Comparison of ENCODE assay signal across 13 mouse cellular contexts in the genomic region with DNA sequence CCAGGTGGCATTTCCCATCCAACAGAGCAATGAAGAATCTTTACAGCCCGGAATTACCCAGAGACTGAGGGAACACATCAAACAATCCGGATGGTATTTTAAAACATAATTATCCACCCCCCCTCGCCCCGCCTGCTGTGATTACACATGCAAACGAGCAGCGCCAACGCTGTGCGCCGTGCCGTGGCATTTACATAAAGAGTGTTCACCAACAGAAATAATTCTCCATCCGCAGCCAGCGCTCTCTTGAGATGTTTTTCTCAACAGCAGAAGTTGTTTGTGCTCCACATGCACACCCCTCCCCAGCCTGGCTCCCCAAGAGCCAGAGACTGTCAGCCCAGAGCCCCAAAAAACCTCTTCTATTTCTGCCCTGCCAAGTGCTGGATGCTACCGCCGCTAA. TPM values are rescaled to one million over a fixed set of nuclear protein-coding genes. Genes with fewer than 3 reads are reported as not detected.
A peak's percentile ranks its signal among the peaks of the same experiment; 100 is the strongest.
DNase-seq lines count a peak whose midpoint lies in the region; ATAC-seq and TF ChIP-seq lines count a peak whose summit lies in the region.
"Had no signal": no experiment of that assay in that cellular context is flagged by ENCODE, and none has a peak within 500 bp of the region (broad histone marks: within the 10 kb centered on the region; RNA-seq: fewer than 3 reads in every experiment).

No protein-coding gene starts in this region.

- TF ChIP-seq EP300 in heart, adult 2 months (IDR thresholded peaks at IDR 0.05; ENCODE audit: insufficient read depth, low read depth, low read length) = no peak

- no peak overlapping the region for H3K27ac ChIP-seq in midbrain, embryonic 11.5 days (ENCODE audit: low read depth, low read length)
- H3K27ac ChIP-seq in midbrain, embryonic 16.5 days (ENCODE audit: low read length) = no peak overlapping the region
- no peak overlapping the region; the same call in 1 of the 2 replicates for H3K27ac ChIP-seq in hindbrain, postnatal 0 days
- no peak overlapping the region for H3K27ac ChIP-seq in heart, adult 2 months
- H3K27ac ChIP-seq: embryonic facial prominence, embryonic 15.5 days had no signal

- no peaks in the 10 kb centered on the region for H3K27me3 ChIP-seq in midbrain, embryonic 11.5 days (ENCODE audit: control insufficient read depth, insufficient read depth, low read length)
- no peaks in the 10 kb centered on the region for H3K27me3 ChIP-seq in midbrain, embryonic 16.5 days (ENCODE audit: control insufficient read depth, insufficient read depth, low read depth, low read length)
- H3K27me3 ChIP-seq in hindbrain, postnatal 0 days (ENCODE audit: insufficient read depth, low read length) = no peaks in the 10 kb centered on the region
- no peaks in the 10 kb centered on the region for H3K27me3 ChIP-seq in heart, adult 2 months (ENCODE audit: control insufficient read depth, insufficient read depth, low read length)
- H3K27me3 ChIP-seq: embryonic facial prominence, embryonic 15.5 days had no signal

- 82% methylated on average over 14 of the region's 14 CpGs for WGBS in midbrain, embryonic 11.5 days
- 59% methylated on average over 14 of the region's 14 CpGs for WGBS in midbrain, embryonic 16.5 days
- 57% methylated on average over 14 of the region's 14 CpGs for WGBS in hindbrain, postnatal 0 days
- WGBS in heart, adult 2 months = 83% methylated on average over 14 of the region's 14 CpGs

- no peak overlapping the region for H3K4me2 ChIP-seq in midbrain, embryonic 11.5 days
- no peak overlapping the region for H3K4me2 ChIP-seq in midbrain, embryonic 16.5 days (ENCODE audit: low read length)
- no peak overlapping the region for H3K4me2 ChIP-seq in hindbrain, postnatal 0 days (ENCODE audit: low read depth, low read length)
- H3K4me2 ChIP-seq: embryonic facial prominence, embryonic 15.5 days had no signal

- no peak for TF ChIP-seq POLR2A in heart, adult 2 months (IDR thresholded peaks at IDR 0.05; ENCODE audit: insufficient read depth, low read depth, low read length)

- no peaks in the 10 kb centered on the region for H3K4me1 ChIP-seq in midbrain, embryonic 11.5 days (ENCODE audit: control insufficient read depth, insufficient read depth, low read length)
- H3K4me1 ChIP-seq in midbrain, embryonic 16.5 days (ENCODE audit: control insufficient read depth, insufficient read depth, low read length) = no peaks in the 10 kb centered on the region
- H3K4me1 ChIP-seq in hindbrain, postnatal 0 days (ENCODE audit: insufficient read depth, low read length) = no peaks in the 10 kb centered on the region
- H3K4me1 ChIP-seq in heart, adult 2 months (ENCODE audit: control insufficient read depth, insufficient read depth, low read length) = no peaks in the 10 kb centered on the region

- no peaks in the 10 kb centered on the region for H3K9me3 ChIP-seq in midbrain, embryonic 11.5 days (ENCODE audit: control insufficient read depth, low read length)
- H3K9me3 ChIP-seq in midbrain, embryonic 16.5 days (replicated peaks; ENCODE audit: control insufficient read depth, low read length, poor library complexity, severe bottlenecking) = no peaks in the 10 kb centered on the region
- no peaks in the 10 kb centered on the region for H3K9me3 ChIP-seq in hindbrain, postnatal 0 days (ENCODE audit: low read length)
- H3K9me3 ChIP-seq: embryonic facial prominence, embryonic 15.5 days had no signal

- peak; percentile 8 for DNase-seq in midbrain, embryonic 11.5 days (ENCODE audit: low spot score, missing footprints)
- peak; percentile 40 for DNase-seq in hindbrain, postnatal 0 days (ENCODE audit: low spot score)
- DNase-seq in left cerebral cortex, postnatal 25 days (ENCODE audit: low spot score in 2 of 2) = peak; percentile 85 to 96
- DNase-seq in heart, adult 2 months = no peak
- DNase-seq in kidney, postnatal 4 days = no peak
- DNase-seq in kidney, postnatal 25 days = no peak
- DNase-seq: cerebellum, adult 11-12 months; heart, adult 11 months; lung, postnatal 14 days had no signal

- no peak for TF ChIP-seq CTCF in hindbrain, postnatal 0 days (IDR thresholded peaks at IDR 0.05; ENCODE audit: low read depth)
- no peak for TF ChIP-seq CTCF in heart, adult 2 months (IDR thresholded peaks at IDR 0.05)

- no peak for ATAC-seq in midbrain, embryonic 11.5 days (ENCODE audit: low FRiP score)
- no peak for ATAC-seq in midbrain, embryonic 16.5 days
- no peak for ATAC-seq in hindbrain, postnatal 0 days
- no peak for ATAC-seq in erythroid progenitor cell, adult 5-6 weeks (replicated peaks; ENCODE audit: low FRiP score, poor library complexity, severe bottlenecking)
- ATAC-seq: activated CD4-positive, CD25-positive, alpha-beta regulatory T cell, adult 4 months had no signal

- H3K4me3 ChIP-seq in midbrain, embryonic 11.5 days (ENCODE audit: low read depth, low read length) = no peak overlapping the region
- no peak overlapping the region for H3K4me3 ChIP-seq in midbrain, embryonic 16.5 days (ENCODE audit: low read depth, low read length)
- H3K4me3 ChIP-seq in hindbrain, postnatal 0 days (ENCODE audit: low read length) = no peak overlapping the region
- no peak overlapping the region for H3K4me3 ChIP-seq in heart, adult 2 months
- H3K4me3 ChIP-seq: embryonic facial prominence, embryonic 15.5 days had no signal

- no peaks in the 10 kb centered on the region for H3K79me2 ChIP-seq in heart, adult 2 months (replicated peaks; ENCODE audit: control insufficient read depth, insufficient read depth, low read length)

- H3K36me3 ChIP-seq in midbrain, embryonic 11.5 days (ENCODE audit: control insufficient read depth, insufficient read depth, low read length) = no peaks in the 10 kb centered on the region
- H3K36me3 ChIP-seq in midbrain, embryonic 16.5 days (ENCODE audit: control insufficient read depth, insufficient read depth, low read length) = no peaks in the 10 kb centered on the region
- H3K36me3 ChIP-seq in hindbrain, postnatal 0 days (ENCODE audit: insufficient read depth, low read length) = no peaks in the 10 kb centered on the region
- no peaks in the 10 kb centered on the region for H3K36me3 ChIP-seq in heart, adult 2 months (ENCODE audit: control insufficient read depth, insufficient read depth, low read length)
- H3K36me3 ChIP-seq: embryonic facial prominence, embryonic 15.5 days had no signal

- intact Hi-C loops in left cerebral cortex, postnatal 25 days (cut with DNase I) = loop anchor here (1.0 to 5.0 kb wide), 2 partner anchors 25 to 231 kb away; no protein-coding TSS in a partner anchor
- intact Hi-C loops in heart, adult 2 months (cut with DNase I) = no loop called here

- H3K9ac ChIP-seq in midbrain, embryonic 11.5 days (ENCODE audit: low read length) = no peak overlapping the region
- H3K9ac ChIP-seq in midbrain, embryonic 16.5 days (ENCODE audit: low read depth, low read length) = no peak overlapping the region
- H3K9ac ChIP-seq in hindbrain, postnatal 0 days (replicated peaks; ENCODE audit: low read length) = no peak overlapping the region
- H3K9ac ChIP-seq in heart, adult 2 months (ENCODE audit: low read depth, low read length) = no peak overlapping the region
- H3K9ac ChIP-seq: embryonic facial prominence, embryonic 15.5 days had no signal

RNA-seq across cellular contexts. Expression of a gene that starts 45.0 kb away (rescaled TPM):
- polyA plus RNA-seq in midbrain, embryonic 11.5 days (2014; fragmentation: Nextera tagmentation; extraction: Ambion mirVana) = 96.1 and 101 TPM in 2 replicates
- polyA plus RNA-seq in midbrain, embryonic 16.5 days (2015; fragmentation: Nextera tagmentation; extraction: Ambion mirVana) = 130 and 144 TPM in 2 replicates
- 93.6 and 131 TPM in 2 replicates for total RNA-seq in hindbrain, postnatal 0 days (2014; rRNA removed)
- polyA plus RNA-seq in hindbrain, postnatal 0 days (2015; fragmentation: Nextera tagmentation; extraction: Ambion mirVana) = 148 and 150 TPM in 2 replicates
- 10 to 100 TPM; 59.1 to 68.2 TPM for total RNA-seq in left cerebral cortex, postnatal 25 days (2021)
- total RNA-seq in heart, adult 2 months (2021) = 10 to 100 TPM; 86.3 to 92.0 TPM
- 116 and 139 TPM in 2 replicates for polyA plus RNA-seq in heart, adult 2 months (2012; rRNA removed)
- 1,305 and 1,318 TPM in 2 replicates for total RNA-seq in erythroid progenitor cell, adult 5-6 weeks (2015; ENCODE audit: low replicate concordance)
- 1,008 and 1,122 TPM in 2 replicates for total RNA-seq in erythroid progenitor cell, adult 5-6 weeks (2017; ENCODE audit: low replicate concordance)

RNA-seq across cellular contexts. Expression of a gene that starts 56.5 kb away (rescaled TPM):
- 4.0 and 4.5 TPM in 2 replicates for polyA plus RNA-seq in midbrain, embryonic 11.5 days (2014; fragmentation: Nextera tagmentation; extraction: Ambion mirVana)
- polyA plus RNA-seq in midbrain, embryonic 16.5 days (2015; fragmentation: Nextera tagmentation; extraction: Ambion mirVana) = 14.1 and 18.1 TPM in 2 replicates
- total RNA-seq in hindbrain, postnatal 0 days (2014; rRNA removed) = 50.1 and 61.4 TPM in 2 replicates
- polyA plus RNA-seq in hindbrain, postnatal 0 days (2015; fragmentation: Nextera tagmentation; extraction: Ambion mirVana) = 28.7 and 29.9 TPM in 2 replicates
- 10 to 100 TPM; 64.8 to 75.2 TPM for total RNA-seq in left cerebral cortex, postnatal 25 days (2021)
- 10 to 100 TPM; 31.6 to 31.8 TPM for total RNA-seq in heart, adult 2 months (2021)
- polyA plus RNA-seq in heart, adult 2 months (2012; rRNA removed) = 19.0 and 20.5 TPM in 2 replicates
- 0.42 TPM in 1 of 2 replicates, not detected in the other for total RNA-seq in erythroid progenitor cell, adult 5-6 weeks (2015; ENCODE audit: low replicate concordance)
- total RNA-seq in erythroid progenitor cell, adult 5-6 weeks (2017; ENCODE audit: low replicate concordance) = 0.64 and 0.68 TPM in 2 replicates

Comparison
In these comparisons a context has a peak if more than half of its experiments do, and no peak if none do; other contexts are left out.
1. DNase-seq: peak in midbrain, embryonic 11.5 days (single experiment), hindbrain, postnatal 0 days (single experiment) and left cerebral cortex, postnatal 25 days (2 of 2); none in heart, adult 2 months (0 of 2), kidney, postnatal 4 days (0 of 2) and kidney, postnatal 25 days (0 of 2).
2. RNA of a gene that starts 56.5 kb away (total RNA-seq): 64.8 to 75.2 TPM in left cerebral cortex, postnatal 25 days, 50.1 to 61.4 TPM in hindbrain, postnatal 0 days and 31.6 to 31.8 TPM in heart, adult 2 months; 0.42 to 0.68 TPM in erythroid progenitor cell, adult 5-6 weeks; every median in the first group is over 10 times any median in the second.